Mouse (Mus musculus) spleen, adult 2 months (tissue): ENCODE results near the gene Mipol1. TPM values are rescaled to one million over a fixed set of nuclear protein-coding genes. Genes with fewer than 3 reads are reported as not detected.

ENCODE experiments used
- DNase-seq, 2 experiments: peaks; one replicate each; pipeline versions ENCODE4 v3.0.0 to v3.0.0-alpha.2; 2012 to 2021; ENCODE audit warnings: low spot score in 2 of 2, low read depth in 1 of 2
- H3K27ac ChIP-seq: fragments of 200-500 bp; 2 replicates; pipeline ENCODE4 v1.5.1; 2012; ENCODE audit warnings: low read length, inconsistent platforms; ENCODE audit not compliant: insufficient read depth
- H3K27me3 ChIP-seq: fragments of 200-500 bp; 2 replicates; pipeline ENCODE4 v1.6.1; 2012; ENCODE audit warnings: mild to moderate bottlenecking, moderate library complexity, low read length, inconsistent platforms; ENCODE audit not compliant: control insufficient read depth, insufficient read depth
- H3K36me3 ChIP-seq: fragments of 200-500 bp; 2 replicates; pipeline ENCODE4 v1.6.1; 2012; ENCODE audit warnings: mild to moderate bottlenecking, low read length, inconsistent platforms; ENCODE audit not compliant: control insufficient read depth, insufficient read depth
- H3K4me1 ChIP-seq: fragments of 200-500 bp; 2 replicates; pipeline ENCODE4 v1.6.1; 2011; ENCODE audit warnings: inconsistent platforms; ENCODE audit not compliant: control insufficient read depth, insufficient read depth, insufficient read length
- H3K4me3 ChIP-seq: fragments of 200-500 bp; 2 replicates; pipeline ENCODE4 v1.5.1; 2011; ENCODE audit warnings: mild to moderate bottlenecking, inconsistent platforms; ENCODE audit not compliant: insufficient read depth, insufficient read length; ENCODE audit errors: extremely low read depth
- CTCF ChIP-seq: fragments of 200-500 bp; IDR thresholded peaks from 2 replicates; pipeline ENCODE4 v1.5.1; 2011; ENCODE audit warnings: mild to moderate bottlenecking, inconsistent platforms; ENCODE audit not compliant: insufficient read depth, insufficient read length, insufficient replicate concordance; ENCODE audit errors: extremely low read depth
- POLR2A ChIP-seq: fragments of 200-500 bp; IDR thresholded peaks from 2 replicates; pipeline ENCODE4 v1.6.1; 2011; ENCODE audit warnings: low read depth, low read length, inconsistent platforms
- WGBS: fragments of 180-500 bp; shearing (Covaris S2); methylation state at CpG from one replicate; pipeline ENCODE4 v1.1.7; 2018; 5-methylcytosine and 5-hydroxymethylcytosine counted together
- polyA plus RNA-seq: library from polyadenylated mRNA; depleted of rRNA; stranded (reverse); fragments of >200 nt; gene quantifications from 2 replicates; pipeline ENCODE4 v1.2.3, GENCODE M21; 2012

Mipol1 gene
- polyA plus RNA-seq, 1 experiment: 0.60 TPM

DNA sequence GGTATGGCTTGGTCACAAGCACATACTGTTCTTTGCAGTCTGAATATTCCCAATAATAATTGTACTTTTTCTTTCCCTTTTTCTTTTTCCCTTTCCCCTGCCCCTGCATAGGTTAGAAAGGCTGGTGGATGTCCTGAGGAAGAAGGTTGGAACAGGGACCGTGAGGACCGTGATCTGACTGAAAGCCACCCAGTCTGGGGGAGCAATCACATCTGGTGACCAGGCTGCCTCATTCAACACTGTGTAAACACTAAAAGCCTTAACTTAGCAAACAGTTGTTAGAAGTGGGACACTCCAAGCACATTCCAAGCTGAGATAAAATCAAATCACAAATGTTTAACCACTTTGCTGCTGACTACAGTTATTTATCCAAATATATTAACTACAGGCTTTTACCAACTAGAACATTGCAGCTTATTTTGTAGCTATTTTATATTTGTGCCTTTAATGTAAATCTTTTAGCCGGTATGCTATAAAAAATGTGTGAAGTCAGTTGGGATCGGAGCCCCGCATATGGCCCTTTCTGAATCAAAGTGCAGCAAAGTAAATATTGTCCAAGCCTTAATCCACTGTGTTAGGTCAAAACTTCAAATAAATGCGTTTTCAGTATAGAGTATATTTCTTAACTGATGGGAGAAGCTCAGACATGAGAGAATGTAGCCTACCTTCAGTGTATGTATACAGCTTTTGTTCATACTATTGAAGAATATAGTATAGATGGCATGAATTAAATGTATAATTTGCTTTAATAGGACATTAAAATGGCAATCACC, 266.3 kb downstream of the Mipol1 start:
- Histone ChIP-seq H3K36me3 (no peaks in the 10 kb centered on the region), H3K4me3 (no peak overlapping the region), H3K27me3 (no peaks in the 10 kb centered on the region), H3K4me1 (no peaks in the 10 kb centered on the region), H3K27ac (no peak overlapping the region)
- 91% methylated on average over 6 of the region's 6 CpGs for WGBS
- no peak for DNase-seq
- TF ChIP-seq CTCF (no peak), POLR2A (no peak)

DNA sequence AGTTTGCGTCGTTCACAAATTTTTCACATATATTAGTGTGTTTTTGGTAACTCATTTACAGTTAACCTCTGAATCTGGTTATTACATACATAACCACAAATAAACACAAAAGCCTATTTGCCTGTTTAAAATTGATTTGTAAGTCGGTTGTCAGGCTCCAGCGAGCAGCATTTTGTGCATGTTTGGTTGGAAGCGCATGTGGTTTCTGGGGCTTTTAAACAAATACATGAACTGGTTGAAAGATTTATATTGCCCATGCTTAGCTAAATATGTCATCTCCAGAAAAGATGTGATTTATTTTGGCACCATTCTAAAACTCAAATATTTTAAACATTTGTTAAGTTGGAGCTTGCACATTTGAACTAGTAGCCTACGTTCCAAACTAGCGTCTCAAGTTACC, 270.0 kb downstream of the Mipol1 start:
- H3K36me3 ChIP-seq: no peaks in the 10 kb centered on the region
- no peak overlapping the region for H3K27ac ChIP-seq
- no peaks in the 10 kb centered on the region for H3K27me3 ChIP-seq
- DNase-seq: no peak
- no peaks in the 10 kb centered on the region for H3K4me1 ChIP-seq
- 91% methylated on average over 7 of the region's 7 CpGs for WGBS
- TF ChIP-seq POLR2A: no peak
- TF ChIP-seq CTCF: no peak
- no peak overlapping the region for H3K4me3 ChIP-seq

- TF ChIP-seq POLR2A (no peak), CTCF (no peak)
- Histone ChIP-seq H3K27ac (no peak overlapping the region), H3K4me1 (no peaks in the 10 kb centered on the region), H3K36me3 (no peaks in the 10 kb centered on the region), H3K4me3 (no peak overlapping the region), H3K27me3 (no peaks in the 10 kb centered on the region)
- WGBS: 84% methylated on average over 7 of the region's 7 CpGs
- no peak for DNase-seq
Observed at GRCm38 (mm10) chr12:57505329-57505728, 275.1 kb downstream of the Mipol1 start.

GRCm38 (mm10) chr12:57508938-57509337, 278.7 kb downstream of the Mipol1 start:
- H3K27ac ChIP-seq: no peak overlapping the region

DNA sequence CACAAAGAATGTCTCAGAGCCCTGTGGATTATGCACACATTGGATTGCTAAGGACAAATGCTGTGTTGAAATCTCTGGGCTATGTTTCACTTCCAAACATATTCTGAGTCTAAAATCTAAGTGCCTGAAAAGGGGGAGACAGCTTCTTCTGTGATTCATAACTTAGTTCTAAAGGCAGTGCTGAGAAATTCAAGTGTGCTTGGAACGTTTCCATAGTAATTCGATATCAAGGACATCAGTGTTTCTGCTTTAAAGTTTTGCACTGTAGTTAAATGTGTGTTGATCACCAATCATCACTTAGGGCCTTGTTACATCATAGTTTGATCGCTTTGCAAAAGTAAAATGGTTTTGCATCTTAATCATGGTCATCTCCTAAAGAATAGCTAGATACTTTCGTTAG, 279.5 kb downstream of the Mipol1 start:
- WGBS: 79% methylated on average over 4 of the region's 4 CpGs
- no peak for TF ChIP-seq POLR2A
- TF ChIP-seq CTCF: no peak
- no peak for DNase-seq
- no peak overlapping the region for H3K4me3 ChIP-seq
- H3K27me3 ChIP-seq: no peaks in the 10 kb centered on the region
- H3K4me1 ChIP-seq: no peaks in the 10 kb centered on the region
- no peak overlapping the region for H3K27ac ChIP-seq
- no peaks in the 10 kb centered on the region for H3K36me3 ChIP-seq

More at GRCm38 (mm10) chr12:57508938-57509337, 278.7 kb downstream of the Mipol1 start:
- H3K4me1 ChIP-seq: no peaks in the 10 kb centered on the region
- DNase-seq: no peak
- H3K4me3 ChIP-seq: no peak overlapping the region
- no peaks in the 10 kb centered on the region for H3K36me3 ChIP-seq
- H3K27me3 ChIP-seq: no peaks in the 10 kb centered on the region
- no peak for TF ChIP-seq POLR2A
- no peak for TF ChIP-seq CTCF
- 81% methylated on average over 11 of the region's 11 CpGs for WGBS

GRCm38 (mm10) chr12:57511127-57511526, 280.9 kb downstream of the Mipol1 start:
- no peak for TF ChIP-seq CTCF
- no peak for TF ChIP-seq POLR2A
- H3K4me3 ChIP-seq: no peak overlapping the region

GRCm38 (mm10) chr12:57511560-57511959, 281.3 kb downstream of the Mipol1 start:
- H3K4me1 ChIP-seq: no peaks in the 10 kb centered on the region
- no peaks in the 10 kb centered on the region for H3K36me3 ChIP-seq
- TF ChIP-seq POLR2A (no peak), CTCF (no peak)
- no peak overlapping the region for H3K27ac ChIP-seq
- no peaks in the 10 kb centered on the region for H3K27me3 ChIP-seq
- H3K4me3 ChIP-seq: no peak overlapping the region
- 86% methylated on average over 5 of the region's 5 CpGs for WGBS
- DNase-seq: no peak

More at GRCm38 (mm10) chr12:57511127-57511526, 280.9 kb downstream of the Mipol1 start:
- no peak for DNase-seq
- Histone ChIP-seq H3K27ac (no peak overlapping the region), H3K27me3 (no peaks in the 10 kb centered on the region), H3K36me3 (no peaks in the 10 kb centered on the region), H3K4me1 (no peaks in the 10 kb centered on the region)
- 83% methylated on average over 4 of the region's 4 CpGs for WGBS
